Mouse (Mus musculus) cortical plate, adult 2 months (tissue): ENCODE data around the gene Oprd1.

ENCODE experiments used
- CTCF ChIP-seq: fragments of 200-500 bp; IDR thresholded peaks from 2 replicates; pipeline ENCODE4 v1.5.1; 2011; ENCODE audit warnings: mild to moderate bottlenecking, control low read depth, low read length; ENCODE audit not compliant: insufficient read depth; ENCODE audit errors: extremely low read depth
- POLR2A ChIP-seq: fragments of 200-500 bp; IDR thresholded peaks from 2 replicates; pipeline ENCODE4 v1.6.1; 2011; ENCODE audit warnings: mild to moderate bottlenecking, low read length, control low read depth; ENCODE audit not compliant: insufficient read depth; ENCODE audit errors: extremely low read depth

DNA sequence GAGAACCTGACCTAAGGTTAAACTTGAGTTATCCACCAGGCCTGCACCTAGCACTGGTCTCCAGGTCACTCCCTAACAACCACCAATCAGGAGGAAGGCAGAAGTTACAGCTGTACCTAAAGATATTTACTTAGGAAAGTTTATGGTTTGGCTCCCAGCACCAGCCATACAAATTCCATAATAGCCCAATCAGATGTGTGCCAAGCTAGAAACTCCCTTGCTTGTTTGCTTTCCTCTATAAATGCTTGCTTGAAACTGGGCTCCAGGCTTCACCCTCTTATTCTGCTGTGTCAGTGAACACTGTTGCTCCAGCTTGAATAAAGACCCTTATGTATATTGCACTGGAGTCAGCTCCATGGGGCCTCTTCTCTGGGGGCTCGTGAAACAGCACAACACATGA lies 7.4 kb upstream of the Oprd1 start:
- TF ChIP-seq CTCF (no peak), POLR2A (no peak)
